Mouse (Mus musculus) intestine, embryonic 15.5 days (tissue): ENCODE results near the gene Ngp. TPM values are rescaled to one million over a fixed set of nuclear protein-coding genes. Genes with fewer than 3 reads are reported as not detected.

Experiments
- ATAC-seq: fragments of 200-750 bp; cut with Nextera tagmentation; 2 replicates; pipeline ENCODE4 v1.8.0; 2017; ENCODE audit warnings: moderate TSS enrichment, moderate library complexity
- H3K27ac ChIP-seq: fragments of 300-500 bp; sonication (generic); 2 replicates; pipeline ENCODE4 v1.5.1; 2015; ENCODE audit warnings: mild to moderate bottlenecking, inconsistent platforms
- H3K27me3 ChIP-seq: fragments of 300-500 bp; sonication (generic); replicated peaks from 2 replicates; pipeline ENCODE4 v1.6.1; 2015; ENCODE audit warnings: inconsistent platforms
- H3K36me3 ChIP-seq: fragments of 300-500 bp; sonication (generic); 2 replicates; pipeline ENCODE4 v1.6.1; 2015; ENCODE audit warnings: inconsistent platforms
- H3K4me1 ChIP-seq: fragments of 300-500 bp; sonication (generic); replicated peaks from 2 replicates; pipeline ENCODE4 v1.6.1; 2015; ENCODE audit warnings: inconsistent platforms
- H3K4me2 ChIP-seq: fragments of 300-500 bp; sonication (generic); replicated peaks from 2 replicates; pipeline ENCODE4 v1.6.1; 2015; ENCODE audit warnings: mild to moderate bottlenecking, inconsistent platforms
- H3K4me3 ChIP-seq: fragments of 300-500 bp; sonication (generic); replicated peaks from 2 replicates; pipeline ENCODE4 v1.5.1; 2015; ENCODE audit warnings: inconsistent platforms
- H3K9ac ChIP-seq: fragments of 300-500 bp; sonication (generic); 2 replicates; pipeline ENCODE4 v1.6.1; 2015; ENCODE audit warnings: inconsistent platforms
- H3K9me3 ChIP-seq: fragments of 300-500 bp; sonication (generic); 2 replicates; pipeline ENCODE4 v1.6.1; 2016; ENCODE audit warnings: inconsistent platforms
- WGBS: fragments of 180-500 bp; shearing (Covaris S2); methylation state at CpG from one replicate; pipeline ENCODE4 v1.1.7; 2015; 5-methylcytosine and 5-hydroxymethylcytosine counted together
- polyA plus RNA-seq: library from polyadenylated mRNA; unstranded; fragments of >200 nt; fragmentation: Nextera tagmentation; extraction: Ambion mirVana; gene quantifications from 2 replicates; pipeline ENCODE4 v1.2.1, GENCODE M21; 2015

Gene Ngp
- polyA plus RNA-seq, 1 experiment from 2014 or later: 5.3 TPM

- Histone ChIP-seq H3K27me3 (no peaks in the 10 kb centered on the region), H3K27ac (no peak overlapping the region), H3K4me3 (no peak overlapping the region), H3K9ac (no peak overlapping the region), H3K9me3 (no peaks in the 10 kb centered on the region), H3K36me3 (no peaks in the 10 kb centered on the region), H3K4me2 (no peak overlapping the region), H3K4me1 (no peaks in the 10 kb centered on the region)
- ATAC-seq: no peak
- 77% methylated on average over 15 of the region's 15 CpGs for WGBS
Measured at GRCm38 (mm10) chr9:110448356-110448755, 28.8 kb downstream of the Ngp start.

- Histone ChIP-seq H3K9me3 (no peaks in the 10 kb centered on the region), H3K27me3 (no peaks in the 10 kb centered on the region), H3K4me3 (no peak overlapping the region), H3K27ac (no peak overlapping the region), H3K4me2 (no peak overlapping the region), H3K9ac (no peak overlapping the region), H3K4me1 (no peaks in the 10 kb centered on the region), H3K36me3 (no peaks in the 10 kb centered on the region)
- peak; percentile 82 for ATAC-seq
- 24% methylated on average over 11 of the region's 11 CpGs for WGBS
Measured at GRCm38 (mm10) chr9:110448857-110449617, 29.5 kb downstream of the Ngp start.

- Histone ChIP-seq H3K9ac (no peak overlapping the region), H3K36me3 (no peaks in the 10 kb centered on the region), H3K4me1 (0 out of 2 replicates have a peak, but pooled peaks cover 2% of the 10 kb centered on the region), H3K4me3 (no peak overlapping the region), H3K27me3 (no peaks in the 10 kb centered on the region), H3K4me2 (no peak overlapping the region), H3K9me3 (no peaks in the 10 kb centered on the region), H3K27ac (no peak overlapping the region)
- ATAC-seq: no peak
- 69% methylated on average over 3 of the region's 3 CpGs for WGBS
Measured at GRCm38 (mm10) chr9:110452523-110452922, 33.0 kb downstream of the Ngp start.

GRCm38 (mm10) chr9:110457926-110458325 lies 38.4 kb downstream of the Ngp start:
- H3K27ac ChIP-seq: no peak overlapping the region
- H3K36me3 ChIP-seq: no peaks in the 10 kb centered on the region
- H3K4me3 ChIP-seq: no peak overlapping the region
- no peaks in the 10 kb centered on the region for H3K27me3 ChIP-seq
- WGBS: 89% methylated on average over 3 of the region's 3 CpGs
- no peak overlapping the region for H3K9ac ChIP-seq
- ATAC-seq: no peak
- H3K4me2 ChIP-seq: no peak overlapping the region
- 0 out of 2 replicates have a peak, but pooled peaks cover 8% of the 10 kb centered on the region for H3K4me1 ChIP-seq
- no peaks in the 10 kb centered on the region for H3K9me3 ChIP-seq

GRCm38 (mm10) chr9:110459145-110459727 lies 39.7 kb downstream of the Ngp start:
- WGBS: 38% methylated on average over 2 of the region's 2 CpGs
- 0 out of 2 replicates have a peak overlapping the region, but pooled peaks have one; percentile 40 for H3K27ac ChIP-seq
- 0 out of 2 replicates have a peak, but pooled peaks cover 8% of the 10 kb centered on the region for H3K4me1 ChIP-seq
- H3K4me2 ChIP-seq: no peak overlapping the region
- H3K4me3 ChIP-seq: no peak overlapping the region
- H3K36me3 ChIP-seq: no peaks in the 10 kb centered on the region
- no peaks in the 10 kb centered on the region for H3K9me3 ChIP-seq
- ATAC-seq: peak; percentile 52
- no peaks in the 10 kb centered on the region for H3K27me3 ChIP-seq
- no peak overlapping the region for H3K9ac ChIP-seq

GRCm38 (mm10) chr9:110460884-110461815 lies 41.6 kb downstream of the Ngp start:
- Histone ChIP-seq H3K27me3 (no peaks in the 10 kb centered on the region), H3K4me2 (no peak overlapping the region), H3K9me3 (no peaks in the 10 kb centered on the region), H3K4me1 (0 out of 2 replicates have a peak, but pooled peaks cover 8% of the 10 kb centered on the region), H3K9ac (no peak overlapping the region), H3K4me3 (no peak overlapping the region), H3K27ac (no peak overlapping the region), H3K36me3 (no peaks in the 10 kb centered on the region)
- no peak; the same call in 1 of the 2 replicates for ATAC-seq
- 85% methylated on average over 18 of the region's 18 CpGs for WGBS

- Histone ChIP-seq H3K27me3 (no peaks in the 10 kb centered on the region), H3K27ac (no peak overlapping the region), H3K36me3 (no peaks in the 10 kb centered on the region), H3K4me2 (no peak overlapping the region), H3K4me1 (0 out of 2 replicates have a peak, but pooled peaks cover 6% of the 10 kb centered on the region), H3K9ac (no peak overlapping the region), H3K4me3 (no peak overlapping the region), H3K9me3 (no peaks in the 10 kb centered on the region)
- 60% methylated on average over 7 of the region's 7 CpGs for WGBS
- ATAC-seq: no peak
Measured at GRCm38 (mm10) chr9:110462321-110462720, 42.8 kb downstream of the Ngp start.

- Histone ChIP-seq H3K4me1 (0 out of 2 replicates have a peak, but pooled peaks cover 3% of the 10 kb centered on the region), H3K4me3 (no peak overlapping the region), H3K36me3 (no peaks in the 10 kb centered on the region), H3K27me3 (no peaks in the 10 kb centered on the region), H3K9ac (no peak overlapping the region), H3K4me2 (no peak overlapping the region), H3K27ac (no peak overlapping the region), H3K9me3 (no peaks in the 10 kb centered on the region)
- WGBS: 88% methylated on average over 6 of the region's 6 CpGs
- no peak for ATAC-seq
Measured at GRCm38 (mm10) chr9:110463983-110464591, 44.5 kb downstream of the Ngp start.

GRCm38 (mm10) chr9:110465336-110465735 lies 45.8 kb downstream of the Ngp start:
- Histone ChIP-seq H3K9me3 (no peaks in the 10 kb centered on the region), H3K4me2 (no peak overlapping the region), H3K27me3 (no peaks in the 10 kb centered on the region), H3K36me3 (no peaks in the 10 kb centered on the region), H3K4me3 (no peak overlapping the region), H3K9ac (no peak overlapping the region), H3K4me1 (0 out of 2 replicates have a peak, but pooled peaks cover 3% of the 10 kb centered on the region), H3K27ac (no peak overlapping the region)
- no peak for ATAC-seq
- 88% methylated on average over 6 of the region's 6 CpGs for WGBS

- Histone ChIP-seq H3K4me2 (no peak overlapping the region), H3K27ac (no peak overlapping the region), H3K9me3 (no peaks in the 10 kb centered on the region), H3K4me1 (0 out of 2 replicates have a peak, but pooled peaks cover 3% of the 10 kb centered on the region), H3K9ac (no peak overlapping the region), H3K36me3 (no peaks in the 10 kb centered on the region), H3K4me3 (no peak overlapping the region), H3K27me3 (no peaks in the 10 kb centered on the region)
- ATAC-seq: no peak
- WGBS: 90% methylated on average over 3 of the region's 3 CpGs
Measured at GRCm38 (mm10) chr9:110466179-110466578, 46.6 kb downstream of the Ngp start.
